Mouse (Mus musculus) layer of hippocampus, postnatal 10 days (tissue): Measurements from ENCODE around the gene Pcgf5. TPM values are rescaled to one million over a fixed set of nuclear protein-coding genes. Genes with fewer than 3 reads are reported as not detected.

ENCODE experiments used
- DNase-seq, 2 experiments: peaks; one replicate each; pipeline ENCODE4 v3.0.0; 2021; ENCODE audit warnings: low spot score in 2 of 2
- long read RNA-seq: library from polyadenylated mRNA; stranded (forward); transcript quantifications from one replicate; pipeline ENCODE4 v2.0.0, GENCODE M21; 2023
- total RNA-seq, 2 experiments: library from RNA; stranded (reverse); gene quantifications; 2 replicates each; pipeline ENCODE4 v1.2.3; 2021

Gene Pcgf5
- total RNA-seq: 10 to 100 TPM in 1 of 2 experiments, 1 to 10 TPM in 1; 6.4 to 11.0 TPM
- long read RNA-seq, full-length matches to known transcripts: 6 of 7 reads
- long read RNA-seq, partial matches to known transcripts: 0 of 7 reads
- long read RNA-seq, other reads (novel, unspliced or antisense): 1 of 7 reads

- DNase-seq: peak; percentile 54 to 74
Measured at GRCm38 (mm10) chr19:36348161-36348800, at the start of gene Pcgf5. Gene Pcgf5, plus strand, starts transcription at chr19:36348309.

GRCm38 (mm10) chr19:36305542-36305941 is 42.6 kb upstream of the Pcgf5 start:
- no peak for DNase-seq

- DNase-seq: no peak
Measured at GRCm38 (mm10) chr19:36314010-36314409, 34.1 kb upstream of the Pcgf5 start.

GRCm38 (mm10) chr19:36319735-36320134 is 28.4 kb upstream of the Pcgf5 start:
- no peak for DNase-seq

GRCm38 (mm10) chr19:36321066-36321465 is 27.0 kb upstream of the Pcgf5 start:
- DNase-seq: no peak

GRCm38 (mm10) chr19:36323326-36323725 is 24.8 kb upstream of the Pcgf5 start:
- no peak for DNase-seq

GRCm38 (mm10) chr19:36328678-36329077 is 19.4 kb upstream of the Pcgf5 start:
- DNase-seq: no peak

GRCm38 (mm10) chr19:36347376-36347775 is 733 bp upstream of the Pcgf5 start:
- no peak for DNase-seq

GRCm38 (mm10) chr19:36347831-36348160 is 313 bp upstream of the Pcgf5 start:
- DNase-seq: no peak

- peak; percentile 39 to 60 for DNase-seq
Measured at GRCm38 (mm10) chr19:36348801-36349486, 835 bp downstream of the Pcgf5 start.

- peak in 1 of 2 experiments; percentile 7 for DNase-seq
Measured at GRCm38 (mm10) chr19:36349487-36349955, 1.4 kb downstream of the Pcgf5 start.

GRCm38 (mm10) chr19:36350181-36350580 is 2.1 kb downstream of the Pcgf5 start:
- DNase-seq: no peak

- DNase-seq: no peak
Measured at GRCm38 (mm10) chr19:36350870-36351269, 2.8 kb downstream of the Pcgf5 start.

- DNase-seq: no peak
Measured at GRCm38 (mm10) chr19:36362541-36362940, 14.4 kb downstream of the Pcgf5 start.

- no peak for DNase-seq
Measured at GRCm38 (mm10) chr19:36364757-36365156, 16.6 kb downstream of the Pcgf5 start.

- no peak for DNase-seq
Measured at GRCm38 (mm10) chr19:36371478-36371877, 23.4 kb downstream of the Pcgf5 start.

- DNase-seq: no peak
Measured at GRCm38 (mm10) chr19:36373056-36373621, 25.0 kb downstream of the Pcgf5 start.

- DNase-seq: no peak
Measured at GRCm38 (mm10) chr19:36375200-36375783, 27.2 kb downstream of the Pcgf5 start.

GRCm38 (mm10) chr19:36377729-36378128 is 29.6 kb downstream of the Pcgf5 start:
- no peak for DNase-seq

GRCm38 (mm10) chr19:36378511-36379232 is 30.6 kb downstream of the Pcgf5 start:
- DNase-seq: no peak

- no peak for DNase-seq
Measured at GRCm38 (mm10) chr19:36382901-36383300, 34.8 kb downstream of the Pcgf5 start.
